Mouse (Mus musculus): ENCODE measurements around the gene Gm14862.

- TF ChIP-seq GATA1 (IDR thresholded peaks at IDR 0.05; ENCODE audit: low read length) = no peak
- TF ChIP-seq TAL1 (IDR thresholded peaks at IDR 0.05; ENCODE audit: low read length) = no peak
These were observed 17.6 kb upstream of the Gm14862 start for GRCm38 (mm10) chrX:9274321-9274720.

All from erythroblast, embryonic 14.5 days (primary cell).